Mouse (Mus musculus): ENCODE results near the gene Paqr5.

The Paqr5 gene

GRCm38 (mm10) chr9:62008360-62008759 is 18.3 kb downstream of the Paqr5 start:
- peak; percentile 89 for DNase-seq

DNA sequence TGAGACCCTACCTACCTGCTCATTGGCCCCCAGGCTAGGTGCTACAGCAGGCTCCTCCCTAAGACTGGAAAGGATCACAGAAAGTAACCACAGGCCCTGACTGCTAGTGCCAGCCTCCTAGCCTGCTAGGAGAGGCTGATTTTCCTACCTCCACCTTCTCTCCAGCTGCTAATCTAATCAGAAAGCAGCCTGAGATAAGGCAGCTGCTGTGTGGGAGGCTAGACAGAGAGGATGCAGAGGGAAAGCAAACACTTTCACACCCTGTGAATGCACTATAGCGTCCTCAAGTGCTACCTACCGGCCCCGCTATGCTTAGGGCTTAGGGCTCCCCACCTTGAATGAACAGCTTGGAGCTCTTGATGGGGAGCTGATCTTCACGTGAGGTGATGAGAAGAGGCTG is 19.6 kb downstream of the Paqr5 start:
- DNase-seq = no peak

GRCm38 (mm10) chr9:62003611-62004010 is 23.0 kb downstream of the Paqr5 start:
- no peak for DNase-seq

GRCm38 (mm10) chr9:61999653-62000420 is 26.8 kb downstream of the Paqr5 start:
- DNase-seq = no peak

- no peak for DNase-seq
Observed at GRCm38 (mm10) chr9:61997860-61998259, 28.8 kb downstream of the Paqr5 start.

GRCm38 (mm10) chr9:61991158-61991557 is 35.5 kb downstream of the Paqr5 start:
- DNase-seq = no peak

GRCm38 (mm10) chr9:61990738-61991137 is 35.9 kb downstream of the Paqr5 start:
- DNase-seq = no peak

DNA sequence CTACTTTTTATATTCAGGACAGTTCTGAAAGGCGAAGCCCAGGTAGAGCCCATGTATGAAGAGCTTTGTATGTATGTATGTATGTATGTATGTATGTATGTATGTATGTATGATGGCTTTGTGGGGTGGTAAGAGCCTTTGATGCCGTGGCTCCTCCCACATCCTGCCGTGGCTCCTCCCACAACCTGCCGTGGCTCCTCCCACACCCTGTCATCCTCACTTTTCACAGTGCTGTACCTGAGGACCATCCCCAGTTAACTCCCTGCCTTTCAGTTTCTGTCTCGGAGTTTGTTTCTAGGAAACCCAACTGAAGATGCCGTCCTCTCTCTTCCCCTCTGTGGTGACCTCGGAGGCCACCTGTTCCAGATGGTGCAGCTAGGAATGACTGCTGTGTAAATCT is 40.6 kb downstream of the Paqr5 start:
- DNase-seq = no peak

DNA sequence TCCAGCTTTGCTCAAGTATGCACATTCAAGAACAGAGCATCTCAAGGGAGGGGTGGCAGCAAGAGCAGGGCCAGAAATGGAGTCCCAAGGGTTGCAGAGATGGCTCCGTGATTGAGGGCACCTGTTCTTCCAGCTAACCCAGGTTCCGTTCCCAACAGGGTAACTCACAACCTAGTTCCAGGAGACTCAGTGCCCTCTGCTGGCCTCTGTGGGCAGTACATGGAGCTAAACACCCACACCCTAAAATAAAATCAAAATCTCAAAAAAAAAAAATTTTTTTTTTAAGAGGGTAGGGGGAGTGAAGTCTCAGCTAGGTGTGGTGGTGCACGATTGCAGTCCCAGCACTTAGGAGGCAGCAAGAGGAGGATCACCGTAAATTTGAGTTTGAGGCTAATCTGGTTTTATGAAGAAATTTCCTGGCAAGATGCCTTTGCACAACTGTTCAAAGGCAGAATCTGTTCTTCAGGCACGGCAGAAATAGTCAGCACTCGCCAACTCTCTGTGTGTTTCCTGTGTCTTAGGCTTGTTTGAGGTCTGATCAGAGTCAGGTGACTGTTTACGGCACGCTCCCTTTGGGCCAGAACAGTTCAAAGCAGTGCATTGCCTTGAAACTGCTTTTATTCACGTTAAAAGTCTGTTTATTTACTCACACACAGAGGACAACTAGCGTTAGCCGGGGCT is 41.3 kb downstream of the Paqr5 start:
- DNase-seq = peak; percentile 95

GRCm38 (mm10) chr9:61982940-61983620 is 43.6 kb downstream of the Paqr5 start:
- peak; percentile 93 for DNase-seq

DNA sequence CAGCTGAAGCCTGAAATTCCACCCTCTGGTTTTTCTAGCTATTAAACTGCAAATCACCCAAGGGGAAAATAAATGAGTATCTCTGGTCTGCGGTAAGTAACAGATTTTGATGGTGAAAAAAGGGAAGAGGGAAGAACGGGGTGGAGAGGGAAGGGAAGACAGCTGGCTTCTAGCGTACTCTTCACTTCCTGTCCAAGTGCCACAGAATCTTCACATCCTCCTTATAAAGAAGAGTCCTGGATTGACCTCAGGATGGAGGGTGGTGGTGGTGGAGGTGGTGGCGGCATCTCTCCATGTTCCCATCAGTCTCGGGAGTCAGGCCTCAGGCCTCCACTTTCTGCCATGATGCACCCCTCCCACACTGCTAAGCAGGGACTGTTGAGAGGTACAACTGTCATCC is 44.8 kb downstream of the Paqr5 start:
- DNase-seq = peak; percentile 95

DNA sequence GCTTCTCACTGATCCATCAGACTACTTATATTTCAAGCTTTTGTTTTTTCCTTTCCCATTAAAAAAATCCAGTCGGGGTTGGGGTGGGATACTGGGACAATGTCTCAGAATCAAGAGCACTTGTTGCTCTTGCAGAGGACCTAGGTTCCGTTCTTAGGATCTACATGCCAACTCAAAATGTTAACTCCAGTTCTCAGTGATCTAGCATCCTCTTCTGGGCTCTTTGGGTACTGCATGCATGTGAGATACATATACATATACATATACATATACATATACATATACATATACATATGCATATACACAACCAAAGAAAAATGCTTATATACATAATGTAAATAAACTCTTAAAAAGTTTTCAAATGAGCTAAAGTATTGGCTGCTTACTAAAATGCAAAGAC is 46.7 kb downstream of the Paqr5 start:
- no peak for DNase-seq

DNA sequence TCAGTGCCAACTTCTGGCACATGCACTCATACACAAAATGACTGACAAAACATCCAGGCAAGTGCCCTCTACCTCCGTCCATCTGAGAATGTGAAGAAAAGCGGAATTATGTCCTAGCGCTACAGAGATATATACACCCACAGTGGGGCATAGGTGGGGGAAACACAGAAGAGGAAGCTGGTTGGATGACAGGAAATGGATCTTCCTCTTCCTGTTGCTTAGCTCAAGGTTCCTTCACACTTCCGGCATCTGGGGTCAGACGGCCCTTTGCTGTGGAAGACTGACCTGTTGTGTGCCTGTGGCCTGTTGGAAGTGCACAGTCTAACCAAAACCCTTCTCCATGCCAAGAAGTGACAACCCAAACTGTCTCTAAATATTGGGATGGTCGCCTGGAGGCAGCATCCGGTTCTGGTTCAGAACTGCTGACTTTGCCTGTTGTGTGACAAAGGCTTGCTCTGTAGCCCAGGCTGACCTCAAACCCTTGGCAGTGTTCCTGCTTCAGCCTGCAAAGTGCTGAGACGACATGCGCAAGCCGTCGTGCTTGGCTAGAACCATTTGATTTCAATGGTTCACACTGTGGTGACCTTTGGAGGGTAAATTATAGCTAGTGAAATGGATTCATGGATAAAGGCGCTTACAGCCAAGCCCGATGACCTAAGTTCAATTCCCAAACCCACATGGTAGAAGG is 49.3 kb downstream of the Paqr5 start:
- peak; percentile 98 for DNase-seq

DNA sequence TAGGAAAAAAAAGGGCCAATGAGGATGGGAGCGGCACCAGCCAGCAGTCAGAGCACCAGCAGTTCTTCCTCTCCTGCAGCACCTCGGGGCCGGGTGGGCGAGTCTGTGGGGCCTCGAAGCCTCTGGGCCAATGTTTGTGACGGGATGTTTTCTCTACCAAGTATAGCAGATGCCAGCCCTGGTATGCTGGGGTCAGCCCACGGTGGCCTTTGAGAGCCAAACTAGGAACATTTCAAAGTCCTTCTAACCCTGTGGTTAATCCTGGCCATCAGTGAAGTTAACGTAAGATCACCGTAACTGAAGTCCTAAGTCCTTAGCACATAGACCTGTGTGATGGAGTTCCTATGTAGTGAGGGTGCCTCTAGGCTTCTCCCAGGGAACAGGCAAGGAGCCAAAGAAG is 54.6 kb downstream of the Paqr5 start:
- no peak for DNase-seq

DNA sequence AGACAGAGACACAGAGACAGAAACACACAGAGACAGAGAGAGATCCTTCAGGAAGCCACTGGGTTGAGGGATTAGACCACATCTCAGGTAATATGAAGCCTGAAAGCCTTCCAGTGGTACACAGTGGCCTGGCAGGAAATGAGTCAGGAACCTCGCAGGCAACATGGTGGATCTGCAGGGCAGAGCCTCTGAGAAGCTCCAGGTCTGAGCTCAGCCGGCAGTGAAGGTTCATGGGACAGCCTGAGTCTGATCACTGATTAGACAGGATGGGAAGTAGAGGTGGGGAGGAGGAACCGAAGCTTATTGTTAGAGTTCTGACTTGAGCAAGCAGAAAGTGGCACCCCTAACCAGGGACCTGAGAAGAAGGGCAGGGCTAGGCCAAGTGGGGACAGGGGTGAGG is 55.6 kb downstream of the Paqr5 start:
- no peak for DNase-seq

DNA sequence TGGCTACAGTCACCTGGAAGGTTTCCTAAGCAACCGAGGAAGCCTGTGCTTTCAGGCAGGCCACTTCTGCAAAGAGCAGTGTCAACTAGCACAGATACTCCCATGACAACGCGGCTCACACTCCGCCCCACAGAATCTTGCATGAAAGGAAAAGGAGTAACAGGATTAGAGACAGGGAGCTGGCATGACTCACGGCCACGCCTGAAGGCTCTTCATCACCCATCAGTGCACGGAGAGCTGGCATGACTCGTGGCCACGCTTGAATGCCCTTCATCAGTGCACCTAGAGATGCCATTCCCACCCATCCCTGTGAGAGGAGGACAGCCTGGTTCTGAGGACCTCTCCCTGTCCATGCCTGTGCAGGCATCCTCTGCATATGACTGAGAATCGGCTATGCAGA is 59.3 kb downstream of the Paqr5 start:
- peak; percentile 95 for DNase-seq

DNA sequence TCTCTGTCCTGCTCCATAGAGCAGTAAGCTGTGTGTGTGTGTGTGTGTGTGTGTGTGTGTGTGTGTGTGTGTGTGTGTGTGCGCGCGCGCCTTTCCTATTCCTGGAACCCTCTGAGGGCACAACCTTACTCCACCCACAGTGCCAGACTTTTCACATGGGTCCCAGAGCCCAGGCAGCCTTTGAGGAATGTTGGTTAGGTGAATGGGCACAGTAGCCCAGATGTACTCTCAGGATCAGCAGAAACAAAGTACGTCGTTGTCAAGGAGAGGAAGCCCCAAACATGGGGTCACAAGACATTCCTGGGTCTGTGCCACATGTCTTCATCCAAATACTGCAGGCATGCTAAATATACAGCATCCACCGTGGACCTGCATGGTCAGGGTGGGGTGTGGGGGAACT is 60.7 kb downstream of the Paqr5 start:
- peak; percentile 91 for DNase-seq

GRCm38 (mm10) chr9:61965411-61965930 is 61.2 kb downstream of the Paqr5 start:
- peak; percentile 98 for DNase-seq

GRCm38 (mm10) chr9:61963356-61963755 is 63.3 kb downstream of the Paqr5 start:
- DNase-seq = no peak

DNA sequence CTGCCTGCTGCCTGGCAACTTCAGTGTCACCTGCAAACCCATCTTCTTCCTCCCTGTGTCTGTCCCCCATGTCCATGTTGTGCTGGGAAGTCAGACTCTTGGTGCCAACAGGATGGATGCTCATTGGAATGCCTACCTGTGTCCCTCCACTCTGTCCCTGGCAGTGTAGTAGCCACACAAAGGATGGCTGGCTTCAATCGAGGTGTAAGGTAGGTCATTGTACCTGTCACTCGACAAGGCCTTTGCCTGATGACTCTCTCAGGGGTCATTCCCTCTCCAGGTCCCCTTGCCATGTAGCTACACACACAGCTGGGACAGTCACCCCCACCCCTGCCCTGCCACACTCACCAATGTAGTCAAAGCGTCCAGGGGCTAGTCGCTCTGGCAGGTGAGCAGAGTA is 65.5 kb downstream of the Paqr5 start:
- DNase-seq = peak; percentile 91

- peak; percentile 97 for DNase-seq
Observed at GRCm38 (mm10) chr9:61960753-61961152, 65.9 kb downstream of the Paqr5 start.

DNA sequence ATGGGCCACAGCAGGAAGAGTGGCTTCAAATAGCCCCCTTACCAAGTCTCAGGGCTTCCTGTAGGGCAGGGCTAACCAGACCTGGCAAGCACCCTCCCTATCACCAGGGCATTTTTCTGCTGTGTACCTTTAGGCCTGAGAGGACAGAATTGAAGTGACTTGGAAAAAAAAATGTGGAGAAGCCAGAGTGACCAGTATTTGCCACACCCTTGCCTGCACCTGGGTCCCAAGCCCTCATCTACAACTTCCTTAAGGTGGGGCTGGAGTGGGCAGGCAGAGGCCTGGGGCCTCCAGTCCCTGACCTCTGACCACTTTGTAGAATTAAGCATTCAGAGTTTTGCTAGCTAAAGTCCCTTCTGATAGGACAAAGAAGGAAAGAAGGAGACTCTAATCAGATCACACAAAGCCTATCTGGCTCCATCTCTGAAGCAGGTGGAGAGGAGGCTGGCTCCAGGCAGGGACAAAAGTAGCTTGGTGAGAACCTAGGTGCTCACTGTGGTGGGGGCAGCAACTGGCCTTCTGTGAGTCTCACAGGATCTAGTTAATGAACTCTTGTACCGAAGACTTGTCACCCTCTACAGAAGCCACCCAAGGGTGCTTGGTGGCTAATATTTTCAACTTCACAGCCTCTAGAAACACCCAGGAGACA is 66.6 kb downstream of the Paqr5 start:
- DNase-seq = no peak

- no peak for DNase-seq
Observed at GRCm38 (mm10) chr9:61954707-61955106, 71.9 kb downstream of the Paqr5 start.
